Mouse (Mus musculus) heart, embryonic 11.5 days (tissue): ENCODE measurements around the gene Pin1. TPM values are rescaled to one million over a fixed set of nuclear protein-coding genes. Genes with fewer than 3 reads are reported as not detected.
"Not testable (repeated sequence)": the region's sequence is repeated elsewhere in the genome, so short reads cannot be mapped to it uniquely, and the experiment has no call there.

Experiments
- ATAC-seq: fragments of 200-750 bp; cut with Nextera tagmentation; replicated peaks from 2 replicates; pipeline ENCODE4 v1.8.0; 2017; ENCODE audit warnings: moderate library complexity; ENCODE audit not compliant: insufficient number of reproducible peaks, low FRiP score, low TSS enrichment
- H3K27ac ChIP-seq: fragments of 300-500 bp; sonication (generic); 2 replicates; pipeline ENCODE4 v1.5.1; 2014; ENCODE audit warnings: mild to moderate bottlenecking, low read depth, low read length
- H3K27me3 ChIP-seq: fragments of 300-500 bp; sonication (generic); 2 replicates; pipeline ENCODE4 v1.6.1; 2014; ENCODE audit warnings: mild to moderate bottlenecking, low read length, mixed read lengths; ENCODE audit not compliant: control insufficient read depth, insufficient read depth
- H3K36me3 ChIP-seq: fragments of 300-500 bp; sonication (generic); 2 replicates; pipeline ENCODE4 v1.6.1; 2014; ENCODE audit warnings: mild to moderate bottlenecking, low read length, moderate library complexity, mixed read lengths; ENCODE audit not compliant: control insufficient read depth, insufficient read depth
- H3K4me1 ChIP-seq: fragments of 300-500 bp; sonication (generic); 2 replicates; pipeline ENCODE4 v1.6.1; 2014; ENCODE audit warnings: low read length; ENCODE audit not compliant: control insufficient read depth, insufficient read depth
- H3K4me2 ChIP-seq: fragments of 300-500 bp; sonication (generic); 2 replicates; pipeline ENCODE4 v1.6.1; 2014; ENCODE audit warnings: mild to moderate bottlenecking, moderate library complexity
- H3K4me3 ChIP-seq: fragments of 300-500 bp; sonication (generic); 2 replicates; pipeline ENCODE4 v1.5.1; 2014; ENCODE audit warnings: low read depth, low read length
- H3K9ac ChIP-seq: fragments of 300-500 bp; sonication (generic); 2 replicates; pipeline ENCODE4 v1.6.1; 2014; ENCODE audit warnings: mild to moderate bottlenecking, low read depth, low read length, moderate library complexity
- H3K9me3 ChIP-seq: fragments of 300-500 bp; sonication (generic); replicated peaks from 2 replicates; pipeline ENCODE4 v1.6.1; 2016; ENCODE audit warnings: low read length; ENCODE audit not compliant: control insufficient read depth
- WGBS: fragments of 180-500 bp; shearing (Covaris S2); extraction: QIAGEN DNeasy Blood & Tissue Kit; methylation state at CpG from one replicate; pipeline ENCODE4 v1.1.7; 2014; ENCODE audit not compliant: insufficient replicate concordance; 5-methylcytosine and 5-hydroxymethylcytosine counted together
- polyA plus RNA-seq: library from polyadenylated mRNA; unstranded; fragments of >200 nt; fragmentation: Nextera tagmentation; extraction: Ambion mirVana; gene quantifications from 2 replicates; pipeline ENCODE4 v1.2.1, GENCODE M21; 2014

Gene Pin1
- 53.1 and 54.6 TPM in 2 replicates for polyA plus RNA-seq

DNA sequence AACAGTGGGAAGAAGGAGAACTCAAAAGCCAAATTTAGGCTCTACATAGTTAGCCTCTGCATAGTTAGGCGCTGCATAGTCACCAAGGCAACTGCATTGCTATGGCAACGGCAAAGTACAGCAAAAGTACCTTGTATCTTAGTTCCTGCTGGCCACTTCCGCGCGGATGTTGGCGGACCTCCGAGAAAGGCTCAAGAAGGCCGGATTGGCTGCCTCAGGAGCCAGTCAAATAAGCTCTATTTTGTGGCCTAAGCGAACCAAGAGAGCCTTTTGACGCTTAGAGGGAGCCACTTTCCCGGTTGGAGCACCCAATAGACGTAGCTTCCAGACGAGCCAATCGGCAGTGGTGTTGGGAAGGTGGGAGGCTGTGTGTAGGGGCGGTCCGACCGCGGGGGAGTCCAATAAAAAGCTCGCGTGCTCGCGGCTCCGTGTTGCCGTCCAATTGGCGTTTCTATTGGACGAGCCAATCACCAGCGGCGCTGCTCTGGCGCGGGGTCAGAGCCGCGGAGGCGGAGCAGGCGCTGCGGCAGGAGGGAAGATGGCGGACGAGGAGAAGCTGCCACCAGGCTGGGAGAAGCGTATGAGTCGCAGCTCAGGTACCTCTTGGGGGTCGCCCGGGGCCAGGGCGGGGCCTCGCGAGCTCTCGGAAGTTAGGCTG is at the start of gene Pin1:
Pin1 (plus strand) TSS at position 494 of the 658 bp plus-strand sequence.
- ATAC-seq: peak; percentile 99
- peak within 1 kb of the TSS; percentile 92 for H3K9ac ChIP-seq
- H3K36me3 ChIP-seq: peaks cover 10% of the 10 kb centered on the region; the same call in 1 of the 2 replicates
- no peaks in the 10 kb centered on the region for H3K9me3 ChIP-seq
- 0 out of 2 replicates have a peak, but pooled peaks cover 12% of the 10 kb centered on the region for H3K4me1 ChIP-seq
- H3K4me2 ChIP-seq: peak within 1 kb of the TSS; percentile 76
- H3K4me3 ChIP-seq: peak within 1 kb of the TSS; percentile 90
- under 1% methylated on average over 45 of the region's 45 CpGs for WGBS
- no peak within 1 kb of the TSS; the same call in 1 of the 2 replicates for H3K27ac ChIP-seq
- H3K27me3 ChIP-seq: no peaks in the 10 kb centered on the region

DNA sequence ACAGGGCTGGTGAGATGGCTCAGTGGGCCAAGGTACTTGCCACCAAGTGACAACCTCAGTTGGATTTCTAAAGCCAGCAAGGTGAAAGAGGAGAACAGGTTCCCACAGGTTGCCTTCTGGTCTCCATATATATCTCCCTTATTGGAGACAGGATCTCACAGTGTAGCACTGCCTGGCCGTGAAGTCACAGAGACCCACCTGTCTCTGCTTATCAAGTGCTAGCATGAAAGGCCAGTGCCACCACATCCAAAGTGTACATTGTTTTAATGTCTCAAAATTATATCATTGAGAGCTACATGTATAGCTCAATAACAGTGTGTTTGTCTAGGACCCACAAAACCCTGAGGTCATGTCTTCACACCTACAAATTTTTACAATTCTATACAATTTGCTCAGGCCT is 45.6 kb upstream of the Pin1 start:
- Histone ChIP-seq H3K4me3 (no peak overlapping the region), H3K27ac (no peak overlapping the region), H3K9ac (no peak overlapping the region), H3K36me3 (0 out of 2 replicates have a peak, but pooled peaks cover 3% of the 10 kb centered on the region), H3K27me3 (no peaks in the 10 kb centered on the region), H3K9me3 (no peaks in the 10 kb centered on the region), H3K4me1 (no peaks in the 10 kb centered on the region), H3K4me2 (no peak overlapping the region)
- ATAC-seq: no peak
- WGBS: 84% methylated on average over 1 of the region's 1 CpGs

DNA sequence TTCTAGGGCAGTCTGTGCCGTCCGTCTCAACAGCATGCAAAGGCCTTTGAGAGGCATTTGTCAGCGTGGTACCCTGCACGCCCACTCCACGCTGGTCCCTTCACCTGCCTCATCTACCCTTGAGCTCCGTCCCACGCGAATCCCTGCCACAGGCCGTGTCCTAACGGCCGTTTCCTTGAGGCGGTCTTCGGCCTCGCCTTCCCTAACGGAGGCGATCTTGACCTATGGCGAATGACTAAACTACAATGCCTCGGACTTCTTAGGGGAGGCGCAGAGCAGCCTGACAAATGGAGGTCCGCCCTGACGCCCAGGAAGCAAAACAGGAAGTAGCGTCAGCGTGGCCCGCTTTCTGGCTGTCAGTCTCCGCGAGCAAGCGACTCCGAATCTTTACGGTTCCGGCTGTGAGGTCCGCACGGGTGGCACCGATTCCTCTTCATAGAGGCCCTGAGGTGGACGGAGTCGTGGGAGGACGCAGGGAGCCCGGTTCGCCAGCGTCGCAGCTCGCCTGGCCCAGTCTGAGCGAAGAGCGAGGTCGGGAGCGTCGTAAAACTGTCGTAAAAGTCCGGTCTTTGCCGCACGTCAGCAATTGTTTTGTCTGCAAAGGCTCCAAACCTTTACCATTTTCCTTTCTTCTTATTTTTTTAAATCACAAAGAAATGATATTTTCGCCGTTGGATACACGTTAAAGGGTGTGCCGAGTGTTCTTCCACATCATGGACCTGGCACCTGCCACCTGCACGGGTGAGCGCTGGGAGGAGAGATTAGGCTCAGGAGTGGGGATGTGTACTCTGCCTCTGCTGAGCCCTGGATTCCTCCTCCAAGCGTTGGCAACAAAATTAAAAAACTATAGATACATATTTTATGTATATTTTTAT is 44.6 kb upstream of the Pin1 start:
- H3K4me2 ChIP-seq: peak overlapping the region; percentile 65
- no peaks in the 10 kb centered on the region for H3K27me3 ChIP-seq
- peak overlapping the region; percentile 89 for H3K9ac ChIP-seq
- peak; percentile 72 for ATAC-seq
- 0 out of 2 replicates have a peak, but pooled peaks cover 3% of the 10 kb centered on the region for H3K36me3 ChIP-seq
- H3K27ac ChIP-seq: peak overlapping the region; percentile 93
- WGBS: 1% methylated on average over 57 of the region's 57 CpGs
- H3K4me3 ChIP-seq: peak overlapping the region; percentile 67
- no peaks in the 10 kb centered on the region for H3K9me3 ChIP-seq
- H3K4me1 ChIP-seq: no peaks in the 10 kb centered on the region

DNA sequence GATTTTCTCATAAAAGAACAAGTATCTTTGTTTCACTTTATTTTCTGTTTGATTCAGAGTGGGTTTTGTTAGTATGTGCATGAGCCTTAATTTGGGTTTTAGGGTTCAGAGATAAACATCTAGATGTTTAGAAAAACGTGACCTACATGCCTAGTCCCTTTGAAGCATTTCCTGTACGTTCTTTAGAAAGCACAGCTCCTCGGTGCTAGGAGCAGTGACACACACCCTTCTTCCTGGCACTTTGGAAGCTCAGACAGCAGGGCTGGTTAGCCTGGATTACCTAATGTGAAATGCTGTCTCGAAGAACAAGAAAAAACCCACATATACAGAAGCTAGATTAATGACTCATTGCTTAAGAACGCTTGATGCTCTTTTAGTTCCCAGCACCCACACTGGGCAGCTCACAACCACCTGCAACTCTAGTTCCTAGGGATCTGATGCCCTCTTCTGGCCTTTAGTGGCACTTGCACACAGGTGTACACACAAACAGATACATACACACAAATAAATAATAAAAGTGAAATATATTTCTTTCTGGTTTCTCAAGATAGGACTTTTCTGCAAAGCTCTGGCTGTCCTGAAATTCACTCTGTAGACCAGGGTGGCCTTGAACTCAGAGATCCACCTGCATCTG is 41.9 kb upstream of the Pin1 start:
- no peak for ATAC-seq
- 76% methylated on average over 5 of the region's 5 CpGs for WGBS

DNA sequence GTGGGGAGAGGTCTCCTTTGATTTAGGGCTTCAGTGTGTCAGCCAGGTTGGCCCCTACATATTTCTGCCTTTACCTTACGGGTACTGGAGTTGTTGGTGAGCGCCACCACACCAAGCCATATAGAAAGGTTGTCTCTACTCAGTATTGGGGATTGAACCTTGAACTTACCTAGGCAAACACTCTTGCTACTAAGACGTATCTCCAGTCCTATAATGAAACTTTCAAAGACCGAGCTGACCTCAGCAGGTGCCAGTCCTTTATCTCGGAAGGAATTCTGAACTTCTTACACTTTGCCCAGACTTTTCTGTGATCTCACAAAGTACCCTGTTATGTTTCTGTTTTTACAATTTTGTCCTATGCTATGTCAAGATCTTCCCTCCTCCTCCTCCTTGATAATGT is 39.9 kb upstream of the Pin1 start:
- H3K4me2 ChIP-seq: no peak overlapping the region
- no peak overlapping the region for H3K4me3 ChIP-seq
- H3K27ac ChIP-seq: no peak overlapping the region
- no peak overlapping the region for H3K9ac ChIP-seq
- ATAC-seq: no peak
- H3K36me3 ChIP-seq: 0 out of 2 replicates have a peak, but pooled peaks cover 3% of the 10 kb centered on the region
- H3K4me1 ChIP-seq: no peaks in the 10 kb centered on the region
- WGBS: 78% methylated on average over 5 of the region's 5 CpGs
- no peaks in the 10 kb centered on the region for H3K27me3 ChIP-seq
- no peaks in the 10 kb centered on the region for H3K9me3 ChIP-seq

More for the DNA sequence above, 41.9 kb upstream of the Pin1 start:
- no peaks in the 10 kb centered on the region for H3K9me3 ChIP-seq
- no peaks in the 10 kb centered on the region for H3K27me3 ChIP-seq
- no peak overlapping the region for H3K4me2 ChIP-seq
- no peak overlapping the region for H3K27ac ChIP-seq
- H3K4me3 ChIP-seq: no peak overlapping the region
- H3K9ac ChIP-seq: no peak overlapping the region
- H3K4me1 ChIP-seq: no peaks in the 10 kb centered on the region
- H3K36me3 ChIP-seq: 0 out of 2 replicates have a peak, but pooled peaks cover 3% of the 10 kb centered on the region

DNA sequence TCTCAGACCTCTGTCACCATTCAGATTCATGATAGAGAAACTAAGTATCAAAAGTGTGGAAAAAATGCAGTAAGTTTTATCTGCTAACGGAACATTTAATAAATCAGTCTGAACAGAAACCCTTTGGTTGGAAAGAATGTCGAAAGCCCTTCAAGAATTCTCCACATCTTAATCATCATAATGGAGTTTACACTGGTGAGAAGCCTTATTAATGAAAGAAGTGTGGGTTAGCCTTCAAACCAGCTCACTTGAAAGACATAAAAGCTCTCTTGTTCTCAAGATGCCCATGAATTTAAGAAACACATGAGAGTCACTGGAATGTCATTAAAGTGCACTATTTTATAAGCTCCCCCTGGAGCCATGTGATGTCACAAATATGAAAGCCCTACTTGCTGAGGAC is 35.2 kb upstream of the Pin1 start:
- no peak for ATAC-seq
- Histone ChIP-seq H3K9ac (no peak overlapping the region), H3K4me2 (no peak overlapping the region), H3K4me1 (no peaks in the 10 kb centered on the region), H3K27ac (no peak overlapping the region), H3K9me3 (no peaks in the 10 kb centered on the region), H3K36me3 (no peaks in the 10 kb centered on the region), H3K27me3 (no peaks in the 10 kb centered on the region), H3K4me3 (no peak overlapping the region)
- WGBS: 79% methylated on average over 2 of the region's 2 CpGs

DNA sequence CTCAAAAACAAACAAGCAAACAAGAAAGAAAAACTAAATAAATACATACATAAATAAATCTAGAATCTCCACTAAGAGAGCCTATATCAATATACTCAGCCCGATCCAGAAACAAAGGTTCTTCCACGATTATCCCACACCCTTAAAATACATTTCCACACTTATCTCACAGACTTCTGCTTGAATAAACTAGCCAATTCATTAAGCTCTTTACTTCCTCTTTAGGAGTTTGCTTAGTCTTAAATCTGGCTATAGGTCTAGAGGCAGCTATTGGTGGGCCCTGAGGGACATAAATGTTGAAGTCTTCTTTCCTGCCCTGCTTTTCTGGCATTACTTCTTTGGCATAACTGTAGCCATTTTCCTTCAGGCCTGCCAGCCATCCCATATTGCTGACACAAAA is 20.6 kb upstream of the Pin1 start:
- no peaks in the 10 kb centered on the region for H3K36me3 ChIP-seq
- no peaks in the 10 kb centered on the region for H3K27me3 ChIP-seq
- ATAC-seq: no peak
- H3K4me3 ChIP-seq: no peak overlapping the region
- no peak overlapping the region for H3K4me2 ChIP-seq
- 83% methylated on average over 2 of the region's 2 CpGs for WGBS
- H3K9me3 ChIP-seq: no peaks in the 10 kb centered on the region
- no peaks in the 10 kb centered on the region for H3K4me1 ChIP-seq
- H3K9ac ChIP-seq: no peak overlapping the region
- H3K27ac ChIP-seq: no peak overlapping the region

DNA sequence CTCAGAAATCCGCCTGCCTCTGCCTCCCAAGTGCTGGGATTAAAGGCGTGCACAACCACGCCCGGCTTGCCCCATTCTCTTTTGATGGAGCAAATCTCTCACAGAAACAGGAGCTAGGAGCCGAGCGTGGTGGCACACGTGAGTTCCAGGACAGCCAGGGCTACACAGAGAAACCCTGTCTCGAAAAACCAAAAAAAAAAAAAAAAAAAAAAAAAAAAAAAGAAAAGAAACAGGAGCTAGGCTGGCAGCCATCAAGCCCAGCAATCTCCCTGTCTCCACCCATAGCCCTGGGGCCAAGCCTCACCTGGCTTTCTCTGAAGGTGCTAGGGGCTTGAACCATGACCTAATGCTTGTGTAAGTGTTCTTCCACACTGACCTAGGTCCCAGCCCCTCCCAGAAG is 16.2 kb upstream of the Pin1 start:
- not testable (repeated sequence) for H3K4me2 ChIP-seq, H3K9me3 ChIP-seq, H3K4me3 ChIP-seq, H3K27me3 ChIP-seq, H3K27ac ChIP-seq, H3K9ac ChIP-seq, ATAC-seq, H3K4me1 ChIP-seq, H3K36me3 ChIP-seq
- WGBS: 89% methylated on average over 8 of the region's 8 CpGs
